16 mouse cellular contexts compared by ENCODE assay signal in the genomic region with DNA sequence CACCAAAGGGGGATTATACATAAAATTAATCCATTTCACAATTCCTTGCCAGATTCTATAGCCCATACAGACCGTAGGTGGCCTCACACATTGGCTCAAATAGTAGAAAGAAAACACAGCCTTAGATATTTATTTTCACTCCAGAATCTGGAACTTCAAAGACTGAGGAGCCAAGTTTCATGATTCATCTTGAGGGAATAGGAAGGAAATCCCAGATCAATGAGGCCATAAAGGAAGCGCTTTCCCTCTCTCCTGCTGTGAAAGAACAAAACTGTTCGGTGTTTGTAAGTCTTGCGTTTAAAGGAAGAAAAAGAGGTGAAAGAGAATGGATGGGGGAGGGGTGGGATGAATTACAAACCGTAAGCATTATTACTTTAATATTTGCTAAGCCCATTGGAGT.
"Had no signal": no experiment of that assay in that cellular context is flagged by ENCODE, and none has a peak within 500 bp of the region (broad histone marks: within the 10 kb centered on the region; RNA-seq: fewer than 3 reads in every experiment).

No protein-coding gene starts in this region.

- H3K4me3 ChIP-seq: layer of hippocampus, adult 2 months; limb, embryonic 15.5 days; liver, embryonic 12.5 days; midbrain, embryonic 10.5 days; neural tube, embryonic 13.5 days; stomach, embryonic 15.5 days had no signal

- H3K36me3 ChIP-seq: limb, embryonic 15.5 days; liver, embryonic 12.5 days; midbrain, embryonic 10.5 days; neural tube, embryonic 13.5 days; stomach, embryonic 15.5 days had no signal

- H3K27me3 ChIP-seq: limb, embryonic 15.5 days; liver, embryonic 12.5 days; neural tube, embryonic 13.5 days; stomach, embryonic 15.5 days had no signal

- H3K4me1 ChIP-seq: limb, embryonic 15.5 days; liver, embryonic 12.5 days; stomach, embryonic 15.5 days had no signal

- H3K27ac ChIP-seq: layer of hippocampus, adult 2 months; limb, embryonic 15.5 days; liver, embryonic 12.5 days; midbrain, embryonic 10.5 days; neural tube, embryonic 13.5 days; stomach, embryonic 15.5 days had no signal

- H3K9ac ChIP-seq: limb, embryonic 15.5 days; liver, embryonic 12.5 days; lung, embryonic 14.5 days; neural tube, embryonic 13.5 days; stomach, embryonic 15.5 days had no signal

- DNase-seq: kidney, postnatal 10 days; kidney, postnatal 4 days; lung, embryonic 14.5 days; lung, postnatal 10 days; lung, postnatal 4 days; midbrain, embryonic 14.5 days; retina, postnatal 1 day; right cerebral cortex, postnatal 4 days; thymus, adult 2 months; thymus, postnatal 25 days had no signal
